Mouse (Mus musculus): Measurements from ENCODE around the gene Rnasek. TPM values are rescaled to one million over a fixed set of nuclear protein-coding genes. Genes with fewer than 3 reads are reported as not detected.

Rnasek gene
- total RNA-seq (2021) = 100 to 1,000 TPM; 272 to 278 TPM
- long read RNA-seq, experiment 1, transcript Rnasek-201 (3 exons, 611 nt) = minor isoform, 102 of 211 reads
- long read RNA-seq, experiment 1, transcript Rnasek-203 (2 exons, 465 nt) = major isoform, 105 of 211 reads
- long read RNA-seq, experiment 1, partial matches to known transcripts = 2 of 211 reads
- long read RNA-seq, experiment 1, other reads (novel, unspliced or antisense) = 0 of 211 reads
- long read RNA-seq, experiment 2, transcript Rnasek-201 (3 exons, 611 nt) = major isoform, 147 of 267 reads
- long read RNA-seq, experiment 2, transcript Rnasek-203 (2 exons, 465 nt) = minor isoform, 110 of 267 reads
- long read RNA-seq, experiment 2, partial matches to known transcripts = 0 of 267 reads
- long read RNA-seq, experiment 2, other reads (novel, unspliced or antisense) = 7 of 267 reads

DNA sequence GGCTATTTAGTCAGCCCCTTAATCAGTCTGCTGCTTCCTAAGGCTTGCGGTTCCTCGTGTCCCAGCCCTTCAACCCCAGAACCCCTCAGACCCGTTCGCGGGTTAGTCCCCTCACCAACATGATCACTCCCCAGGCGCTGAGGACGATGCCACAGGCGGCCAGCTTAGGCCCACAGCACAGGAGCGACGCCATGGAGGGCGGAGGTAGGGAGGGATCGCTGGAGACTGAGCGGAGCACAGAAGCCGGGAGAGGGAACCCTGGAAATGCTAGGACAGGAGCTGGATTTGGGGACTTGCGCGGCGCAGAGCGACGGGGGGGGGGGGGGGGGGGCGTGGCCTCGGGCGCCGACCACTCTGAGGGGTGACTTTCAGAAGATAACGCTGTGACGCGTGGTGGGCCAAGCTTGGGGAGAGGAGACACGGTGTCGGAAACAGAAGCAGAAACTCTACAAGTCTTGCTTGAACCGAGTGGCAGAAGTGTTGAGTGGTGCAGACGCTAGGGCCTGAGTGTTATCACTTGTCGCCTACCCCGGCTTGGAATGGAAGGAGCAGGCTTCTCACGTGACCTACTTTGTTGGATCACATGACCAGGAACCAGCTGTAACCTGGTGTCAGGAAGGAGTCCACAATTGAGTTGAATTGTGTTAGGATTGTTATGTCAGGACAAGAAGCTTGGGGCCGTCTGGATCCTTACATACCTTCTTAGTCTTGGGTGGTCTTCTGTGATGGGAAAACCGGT, at the start of gene Rnasek, which contains the start of gene Gm21988:
TSS of gene Rnasek (minus strand) at position 302 of the 739 bp plus-strand sequence.
TSS of gene Gm21988 (minus strand) at position 290 of the 739 bp plus-strand sequence.
- no peak for TF ChIP-seq CTCF (conservative IDR thresholded peaks at IDR 0.05)
- H3K27ac ChIP-seq = peak within 1 kb of the TSS; percentile 95
- peak within 1 kb of the TSS; percentile 67 for H3K4me3 ChIP-seq
- peak; percentile 79 for DNase-seq (ENCODE audit: low spot score in 2 of 2)

DNA sequence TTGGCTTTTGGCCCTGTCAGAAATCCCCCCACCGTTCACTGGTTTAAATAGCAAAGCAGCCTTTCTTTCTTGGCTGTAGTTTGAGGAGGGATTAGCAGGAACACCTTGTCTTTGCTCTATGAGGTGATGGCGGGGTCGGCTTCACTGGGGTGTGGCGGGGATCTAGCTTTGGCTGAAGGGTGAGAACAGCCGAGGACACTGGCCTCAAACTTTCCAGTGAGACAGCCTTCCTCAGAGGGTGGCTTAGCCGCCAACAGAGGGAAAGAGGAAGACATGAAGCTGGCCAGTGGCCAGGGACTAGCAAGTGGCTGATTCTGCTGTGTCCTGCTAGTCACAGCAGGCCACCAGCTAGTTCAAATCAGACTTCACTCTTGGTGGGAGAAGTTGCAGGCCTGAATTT, 49.6 kb upstream of the Rnasek start:
- no peak for TF ChIP-seq CTCF (conservative IDR thresholded peaks at IDR 0.05)
- DNase-seq (ENCODE audit: low spot score in 2 of 2) = peak in 1 of 2 experiments; percentile 4
- H3K4me3 ChIP-seq = no peak overlapping the region

GRCm38 (mm10) chr11:70288102-70288501, 48.5 kb upstream of the Rnasek start:
- no peak overlapping the region for H3K27ac ChIP-seq
- TF ChIP-seq CTCF (conservative IDR thresholded peaks at IDR 0.05) = no peak
- DNase-seq (ENCODE audit: low spot score in 2 of 2) = no peak
- no peak overlapping the region for H3K4me3 ChIP-seq

More for the DNA sequence above, 49.6 kb upstream of the Rnasek start:
- H3K27ac ChIP-seq = 0 out of 2 replicates have a peak overlapping the region, but pooled peaks have one; percentile 10

- no peak for TF ChIP-seq CTCF (conservative IDR thresholded peaks at IDR 0.05)
- Histone ChIP-seq H3K4me3 (no peak overlapping the region), H3K27ac (no peak overlapping the region)
- no peak for DNase-seq (ENCODE audit: low spot score in 2 of 2)
Measured at GRCm38 (mm10) chr11:70285686-70286085, 46.0 kb upstream of the Rnasek start.

DNA sequence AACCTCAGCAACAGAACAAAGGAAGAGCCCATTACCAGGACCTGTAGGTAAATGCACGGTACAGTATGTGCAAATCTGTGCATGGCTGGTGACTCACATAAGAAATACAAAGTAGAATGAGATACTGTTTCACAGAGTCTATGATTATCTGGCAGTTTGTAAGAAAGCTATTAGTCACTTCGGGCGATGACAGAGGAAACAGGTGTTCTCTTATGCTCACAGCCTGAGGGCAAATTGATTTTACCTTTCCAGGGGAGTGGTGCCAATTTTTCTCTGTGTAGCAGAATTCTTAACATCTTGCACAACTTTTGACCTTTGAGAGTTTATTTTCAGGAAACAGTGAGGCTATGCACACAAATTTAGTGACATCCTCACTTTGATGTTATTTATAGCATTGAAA, 45.1 kb upstream of the Rnasek start:
- Histone ChIP-seq H3K27ac (no peak overlapping the region), H3K4me3 (no peak overlapping the region)
- TF ChIP-seq CTCF (conservative IDR thresholded peaks at IDR 0.05) = no peak
- DNase-seq (ENCODE audit: low spot score in 2 of 2) = no peak

DNA sequence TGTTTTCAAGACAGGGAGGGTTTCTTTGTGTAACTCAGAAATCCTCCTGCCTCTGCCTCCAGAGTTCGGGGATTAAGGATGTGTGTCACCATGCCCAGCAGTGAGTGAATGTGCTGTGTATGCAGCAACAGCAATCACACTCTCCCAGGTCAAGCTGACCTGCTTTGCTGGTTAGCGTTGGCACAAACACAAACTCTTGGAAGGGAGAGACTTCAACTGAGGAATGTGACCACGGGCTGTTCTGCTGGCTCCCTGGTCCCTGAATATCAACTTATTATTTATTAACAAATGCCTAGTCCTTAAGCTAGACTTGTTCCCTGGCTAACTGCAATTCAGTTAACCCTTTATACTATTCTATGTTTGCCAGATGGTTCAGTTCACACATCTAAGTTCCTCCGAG, 44.0 kb upstream of the Rnasek start:
- no peak for TF ChIP-seq CTCF (conservative IDR thresholded peaks at IDR 0.05)
- no peak overlapping the region for H3K27ac ChIP-seq

GRCm38 (mm10) chr11:70280441-70280840, 40.8 kb upstream of the Rnasek start:
- no peak for DNase-seq (ENCODE audit: low spot score in 2 of 2)
- no peak for TF ChIP-seq CTCF (conservative IDR thresholded peaks at IDR 0.05)
- H3K4me3 ChIP-seq = no peak overlapping the region
- H3K27ac ChIP-seq = peak overlapping the region; percentile 19; the same call in 1 of the 2 replicates

More for the DNA sequence above, 44.0 kb upstream of the Rnasek start:
- no peak for DNase-seq (ENCODE audit: low spot score in 2 of 2)
- no peak overlapping the region for H3K4me3 ChIP-seq

DNA sequence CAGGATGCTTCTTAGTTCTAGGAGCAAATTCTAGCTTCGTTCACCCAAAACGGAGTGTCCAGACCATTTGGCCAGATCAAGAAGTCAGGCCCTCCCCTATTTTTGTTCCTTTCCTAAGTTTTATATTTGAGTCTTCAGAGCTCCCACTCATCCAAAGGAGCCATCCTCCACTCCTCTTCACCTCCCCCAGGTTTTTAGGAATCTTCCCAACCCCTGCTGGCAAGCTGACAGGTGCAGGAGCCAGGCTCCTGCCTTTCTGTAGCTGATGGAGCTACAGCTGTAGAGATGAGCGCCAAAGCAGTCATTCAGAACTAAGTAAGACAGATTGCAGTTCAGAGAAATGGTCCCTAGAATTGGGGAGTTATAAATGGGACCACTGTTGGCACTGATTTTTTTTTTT, 39.3 kb upstream of the Rnasek start:
- no peak for DNase-seq (ENCODE audit: low spot score in 2 of 2)
- Histone ChIP-seq H3K27ac (no peak overlapping the region), H3K4me3 (no peak overlapping the region)
- TF ChIP-seq CTCF (conservative IDR thresholded peaks at IDR 0.05) = no peak

DNA sequence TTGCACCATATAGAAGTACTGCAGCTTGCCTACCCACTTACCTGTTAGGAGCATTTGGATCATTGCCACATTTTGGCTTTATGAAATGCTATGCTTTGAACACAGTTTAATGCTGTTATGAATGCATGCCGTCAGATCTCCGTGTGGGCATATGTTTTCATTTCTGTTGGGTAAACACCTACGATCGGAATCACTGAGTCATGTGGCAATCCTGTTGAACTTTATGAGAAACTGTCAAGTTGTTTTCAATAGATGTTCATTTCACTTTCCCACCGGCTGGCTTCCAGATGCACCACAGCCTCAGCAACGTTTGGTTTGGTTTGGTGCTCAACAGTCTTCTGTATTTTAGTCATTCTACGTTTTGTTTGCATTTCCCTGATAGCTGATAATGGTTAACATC, 32.0 kb upstream of the Rnasek start:
- Histone ChIP-seq H3K4me3 (no peak overlapping the region), H3K27ac (no peak overlapping the region)
- TF ChIP-seq CTCF (conservative IDR thresholded peaks at IDR 0.05) = no peak
- peak in 1 of 2 experiments; percentile 28 for DNase-seq (ENCODE audit: low spot score in 2 of 2)

DNA sequence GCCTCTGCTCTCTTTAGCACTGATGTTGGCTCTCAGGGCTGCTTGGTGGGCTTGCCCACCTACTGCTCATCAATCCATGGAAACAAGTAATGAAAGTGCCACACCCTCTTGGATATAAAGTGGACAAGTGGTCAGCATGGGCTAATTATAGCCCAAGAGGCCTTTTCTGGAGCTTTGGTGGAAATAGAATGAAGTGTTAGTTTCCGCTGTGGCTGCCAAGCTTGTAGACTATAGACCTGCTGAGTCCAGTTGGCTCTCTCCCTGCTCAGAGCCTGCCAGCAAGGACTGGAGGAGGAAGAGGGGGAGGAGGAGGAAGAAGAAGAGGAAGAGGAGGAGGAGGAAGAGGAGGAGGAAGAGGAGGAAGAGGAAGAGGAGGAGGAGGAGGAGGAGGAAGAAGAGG, 26.8 kb upstream of the Rnasek start:
- no peak overlapping the region for H3K4me3 ChIP-seq
- H3K27ac ChIP-seq = no peak overlapping the region
- TF ChIP-seq CTCF (conservative IDR thresholded peaks at IDR 0.05) = no peak
- no peak for DNase-seq (ENCODE audit: low spot score in 2 of 2)

GRCm38 (mm10) chr11:70265819-70266218, 26.2 kb upstream of the Rnasek start:
- no peak for TF ChIP-seq CTCF (conservative IDR thresholded peaks at IDR 0.05)

DNA sequence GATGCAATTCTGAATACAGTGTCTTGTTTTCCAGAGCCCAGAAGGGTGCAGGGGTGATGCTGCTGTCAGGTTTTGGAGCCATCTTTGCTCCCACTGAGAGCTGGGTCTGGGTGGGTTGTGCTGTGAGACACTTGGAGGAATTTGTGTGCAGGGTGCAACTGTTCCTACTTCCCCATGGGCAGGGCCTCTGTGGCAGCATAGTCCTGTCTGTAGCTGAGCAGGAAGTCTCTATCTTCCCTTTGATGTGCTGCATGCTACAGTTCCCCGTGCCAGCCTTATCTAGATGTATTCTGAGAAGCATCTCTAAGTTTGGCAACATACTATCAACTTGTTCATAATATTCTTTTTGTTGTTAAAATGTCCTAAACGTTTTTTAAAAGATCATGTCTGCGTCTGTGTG, 25.6 kb upstream of the Rnasek start:
- H3K27ac ChIP-seq = no peak overlapping the region
- no peak for TF ChIP-seq CTCF (conservative IDR thresholded peaks at IDR 0.05)
- H3K4me3 ChIP-seq = no peak overlapping the region
- DNase-seq (ENCODE audit: low spot score in 2 of 2) = no peak

More at GRCm38 (mm10) chr11:70265819-70266218, 26.2 kb upstream of the Rnasek start:
- Histone ChIP-seq H3K4me3 (no peak overlapping the region), H3K27ac (no peak overlapping the region)
- no peak for DNase-seq (ENCODE audit: low spot score in 2 of 2)

DNA sequence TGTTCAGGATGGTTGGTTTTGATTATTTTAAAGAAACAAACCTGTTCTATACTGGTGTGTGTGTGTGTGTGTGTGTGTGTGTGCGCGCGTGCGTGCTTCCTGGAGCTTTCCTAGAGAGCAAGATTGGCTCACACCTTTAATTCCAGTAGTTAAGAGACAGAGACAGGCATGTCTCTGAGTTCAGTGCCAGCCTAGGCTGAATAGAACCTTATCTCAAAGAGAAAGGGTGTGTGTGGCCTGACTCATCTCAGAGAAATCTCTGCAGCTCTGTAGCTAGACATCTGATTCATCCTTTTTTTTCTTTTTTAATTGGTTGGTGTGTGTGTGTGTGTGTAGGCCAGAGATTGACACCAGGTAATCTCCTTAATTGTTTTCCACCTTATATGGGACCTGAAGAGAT, 19.4 kb upstream of the Rnasek start:
- no peak for DNase-seq (ENCODE audit: low spot score in 2 of 2)
- Histone ChIP-seq H3K4me3 (no peak overlapping the region), H3K27ac (no peak overlapping the region)
- TF ChIP-seq CTCF (conservative IDR thresholded peaks at IDR 0.05) = no peak
